ENCODE assay signal across 40 mouse cellular contexts in genomic region chr9:6302050-6302449, GRCm38 (mm10). TPM values are rescaled to one million over a fixed set of nuclear protein-coding genes. Genes with fewer than 3 reads are reported as not detected.
"Had no signal": no experiment of that assay in that cellular context is flagged by ENCODE, and none has a peak within 500 bp of the region (broad histone marks: within the 10 kb centered on the region; RNA-seq: fewer than 3 reads in every experiment).

No protein-coding gene starts in this region.

- H3K9ac ChIP-seq: heart, embryonic 12.5 days; hindbrain, embryonic 12.5 days; hindbrain, embryonic 14.5 days; intestine, embryonic 15.5 days; kidney, embryonic 15.5 days; limb, embryonic 13.5 days; limb, embryonic 15.5 days; liver, embryonic 12.5 days; liver, embryonic 14.5 days had no signal

- H3K36me3 ChIP-seq: heart, embryonic 10.5 days; heart, embryonic 12.5 days; hindbrain, embryonic 10.5 days; hindbrain, embryonic 12.5 days; intestine, embryonic 15.5 days; kidney, embryonic 15.5 days; limb, embryonic 13.5 days; limb, embryonic 15.5 days; liver, embryonic 12.5 days had no signal

- H3K4me1 ChIP-seq: heart, embryonic 10.5 days; heart, embryonic 12.5 days; hindbrain, embryonic 12.5 days; intestine, embryonic 15.5 days; kidney, embryonic 15.5 days; limb, embryonic 13.5 days; limb, embryonic 15.5 days; liver, embryonic 12.5 days had no signal

- ATAC-seq: hindbrain, embryonic 16.5 days; inflammation-experienced regulatory T-cells, adult 6 months; intestine, embryonic 15.5 days; intestine, postnatal 0 days; liver, embryonic 12.5 days had no signal

- H3K4me2 ChIP-seq: heart, embryonic 12.5 days; hindbrain, embryonic 12.5 days; hindbrain, embryonic 14.5 days; intestine, embryonic 15.5 days; kidney, embryonic 15.5 days; limb, embryonic 13.5 days; limb, embryonic 15.5 days; liver, embryonic 12.5 days had no signal

- H3K4me3 ChIP-seq: gastrocnemius, adult 2 months; heart, embryonic 10.5 days; heart, embryonic 12.5 days; hindbrain, embryonic 10.5 days; hindbrain, embryonic 12.5 days; intestine, embryonic 15.5 days; kidney, embryonic 15.5 days; limb, embryonic 13.5 days; limb, embryonic 15.5 days; liver, embryonic 12.5 days had no signal

- DNase-seq: gastrocnemius, adult 2 months; gastrocnemius, postnatal 10 days; gastrocnemius, postnatal 25 days; heart, adult 18-20 months; heart, postnatal 10 days; heart, postnatal 4 days; kidney, adult 18-20 months; kidney, adult 9 months; kidney, postnatal 14 days; kidney, postnatal 36 days; layer of hippocampus, adult 9-11 months; layer of hippocampus, postnatal 36 days; left cerebral cortex, postnatal 4 days had no signal

- H3K27me3 ChIP-seq: heart, embryonic 12.5 days; hindbrain, embryonic 12.5 days; intestine, embryonic 15.5 days; kidney, embryonic 15.5 days; limb, embryonic 13.5 days; limb, embryonic 15.5 days; liver, embryonic 12.5 days had no signal

- H3K9me3 ChIP-seq: heart, embryonic 10.5 days; heart, embryonic 12.5 days; hindbrain, embryonic 10.5 days; hindbrain, embryonic 12.5 days; intestine, embryonic 15.5 days; kidney, embryonic 15.5 days; limb, embryonic 13.5 days; limb, embryonic 15.5 days; liver, embryonic 12.5 days had no signal

- H3K27ac ChIP-seq: gastrocnemius, adult 2 months; heart, embryonic 10.5 days; hindbrain, embryonic 10.5 days; hindbrain, embryonic 12.5 days; hindbrain, embryonic 14.5 days; intestine, embryonic 15.5 days; kidney, embryonic 15.5 days; kidney, postnatal 0 days; limb, embryonic 13.5 days; limb, embryonic 15.5 days; liver, embryonic 12.5 days; liver, embryonic 14.5 days had no signal

RNA-seq across cellular contexts. Expression of gene Ddi1, which starts 32.4 kb away (rescaled TPM):
- total RNA-seq: gastrocnemius, adult 2 months; gastrocnemius, postnatal 10 days; gastrocnemius, postnatal 25 days; gastrocnemius, postnatal 4 days; granulocyte monocyte progenitor cell, adult 5-6 weeks; heart, adult 18-20 months; heart, adult 8-10 months; heart, postnatal 10 days; heart, postnatal 25 days; heart, postnatal 4 days; layer of hippocampus, adult 18-20 months; layer of hippocampus, adult 8-10 months; layer of hippocampus, postnatal 14 days; layer of hippocampus, postnatal 36 days; left cerebral cortex, adult 18-20 months; left cerebral cortex, adult 8-10 months; left cerebral cortex, postnatal 10 days; left cerebral cortex, postnatal 25 days; left cerebral cortex, postnatal 4 days had no signal
- polyA plus RNA-seq: hindbrain, embryonic 14.5 days; large intestine, adult 2 months; liver, embryonic 14.5 days had no signal
